Mouse (Mus musculus) liver (tissue): Measurements from ENCODE around the gene Dmd.

Experiments
- DNase-seq: peaks from one replicate; pipeline ENCODE4 v3.0.0-alpha.2; 2020; ENCODE audit warnings: mixed read lengths

Gene Dmd

GRCm38 (mm10) chrX:84436556-84436955 lies 1487.9 kb downstream of the Dmd start:
- no peak for DNase-seq

- no peak for DNase-seq
Measured at GRCm38 (mm10) chrX:84442996-84443395, 1494.3 kb downstream of the Dmd start.

DNA sequence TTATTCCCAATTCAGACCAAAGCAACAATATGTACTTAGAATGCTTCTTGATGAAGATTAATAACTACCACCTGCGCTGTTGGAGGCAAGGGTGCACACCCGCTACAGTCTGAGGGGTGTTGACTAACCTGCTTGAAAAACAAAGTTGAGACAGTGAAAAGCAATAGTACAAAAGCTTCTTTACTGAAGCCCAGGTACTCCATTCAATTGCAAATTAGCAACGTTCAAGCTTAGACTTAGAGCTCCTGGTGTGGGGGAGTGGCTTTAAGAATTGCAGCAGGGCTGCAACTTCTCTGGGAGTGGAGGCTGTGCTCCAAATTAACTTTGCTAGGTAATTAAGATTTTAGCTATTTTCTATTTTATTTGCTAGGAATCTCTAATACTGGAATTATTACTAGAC lies 1495.3 kb downstream of the Dmd start:
- no peak for DNase-seq

- no peak for DNase-seq
Measured at GRCm38 (mm10) chrX:84444638-84445037, 1496.0 kb downstream of the Dmd start.

DNA sequence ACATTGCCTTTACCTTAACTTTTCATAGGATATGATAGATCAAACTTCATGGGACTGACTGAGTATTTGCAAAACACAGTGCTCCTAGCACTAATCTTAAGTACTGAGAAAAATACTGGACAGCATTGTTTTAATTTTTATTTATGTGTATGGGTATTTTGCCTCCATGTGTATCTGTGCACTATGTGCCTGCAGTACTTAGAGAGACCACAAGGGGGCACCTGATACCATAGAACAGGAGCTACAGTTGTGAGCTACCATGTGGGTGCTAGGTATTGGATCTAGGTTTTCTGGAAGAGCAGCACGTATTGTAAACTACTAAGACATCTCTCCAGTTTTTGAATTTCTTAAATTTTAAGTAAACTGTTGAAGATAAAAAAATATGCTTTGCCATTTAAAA lies 1505.8 kb downstream of the Dmd start:
- DNase-seq = peak; percentile 29

DNA sequence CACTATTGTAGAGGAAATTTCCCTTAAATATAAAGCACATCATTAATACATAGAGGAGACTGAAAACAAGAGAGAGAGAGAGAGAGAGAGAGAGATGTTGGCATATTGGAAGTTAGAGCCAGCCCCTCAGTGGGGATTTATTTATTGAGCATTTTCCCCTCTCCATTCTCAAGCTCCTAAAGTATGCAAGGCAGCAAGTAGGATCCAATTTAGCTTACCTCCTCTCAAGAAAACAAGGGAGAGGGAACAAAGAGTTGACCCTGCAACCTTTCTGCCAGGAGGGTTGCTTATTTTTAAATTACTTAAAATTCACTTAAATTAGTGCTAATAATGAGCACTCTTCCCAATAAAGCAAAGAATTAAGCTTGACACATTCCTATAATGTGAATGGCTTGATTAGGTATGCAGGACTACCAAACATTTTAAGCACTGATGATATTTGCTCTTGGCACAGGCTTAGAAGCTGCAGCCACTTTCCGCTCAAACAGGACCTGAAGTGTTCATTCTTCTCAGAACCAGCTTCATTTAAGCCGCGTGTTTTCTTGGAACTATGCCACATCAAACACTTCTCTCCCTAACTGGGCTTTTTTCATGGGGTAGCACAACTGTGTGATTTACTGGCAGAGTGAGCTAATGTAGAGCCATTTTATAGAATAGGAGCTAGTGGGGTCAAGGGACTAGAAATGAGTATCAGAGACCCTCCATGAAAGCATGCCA lies 1566.1 kb downstream of the Dmd start:
- DNase-seq = no peak

- DNase-seq = no peak
Measured at GRCm38 (mm10) chrX:84551995-84552394, 1603.3 kb downstream of the Dmd start.

DNA sequence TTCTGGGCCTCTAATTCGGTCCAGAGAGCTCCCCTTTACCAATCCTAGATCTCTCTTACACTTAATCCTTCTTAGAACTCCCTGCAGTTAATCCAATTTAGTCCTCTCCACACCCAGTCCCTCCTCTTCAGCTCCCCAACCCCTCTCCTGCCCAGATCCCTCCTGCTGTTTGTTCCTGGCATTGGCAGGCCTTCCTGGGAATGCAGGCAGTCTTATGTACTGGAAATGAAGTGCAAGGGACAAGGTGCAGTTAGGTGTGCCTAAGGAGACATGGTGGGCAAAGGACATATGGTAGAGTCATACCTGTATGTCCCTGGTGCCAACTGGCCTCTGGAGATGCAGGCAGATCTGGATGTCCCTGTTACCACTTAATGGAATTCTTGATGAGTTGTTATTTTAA lies 1604.8 kb downstream of the Dmd start:
- DNase-seq = no peak

DNA sequence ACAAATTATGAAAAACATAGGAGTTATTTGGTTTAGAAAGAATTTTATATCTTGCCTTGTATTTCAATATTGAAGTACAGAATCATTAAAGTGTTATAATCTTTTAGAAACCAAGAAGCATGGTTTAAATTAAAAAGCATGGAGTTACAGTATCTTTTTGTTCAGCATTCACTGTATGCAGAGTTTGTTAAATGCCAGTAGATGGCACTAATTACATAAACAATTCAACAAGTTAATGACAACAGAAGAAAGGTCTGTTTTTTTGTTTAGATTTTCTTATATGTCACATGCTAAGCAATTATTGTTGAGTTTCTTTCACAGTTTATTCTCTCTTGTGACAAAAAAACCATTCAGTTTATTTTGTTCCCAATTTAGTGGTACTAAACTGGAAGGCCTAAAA lies 1649.8 kb downstream of the Dmd start:
- DNase-seq = no peak

GRCm38 (mm10) chrX:84640446-84640845 lies 1691.8 kb downstream of the Dmd start:
- DNase-seq = no peak

GRCm38 (mm10) chrX:84747683-84748082 lies 1799.0 kb downstream of the Dmd start:
- no peak for DNase-seq

DNA sequence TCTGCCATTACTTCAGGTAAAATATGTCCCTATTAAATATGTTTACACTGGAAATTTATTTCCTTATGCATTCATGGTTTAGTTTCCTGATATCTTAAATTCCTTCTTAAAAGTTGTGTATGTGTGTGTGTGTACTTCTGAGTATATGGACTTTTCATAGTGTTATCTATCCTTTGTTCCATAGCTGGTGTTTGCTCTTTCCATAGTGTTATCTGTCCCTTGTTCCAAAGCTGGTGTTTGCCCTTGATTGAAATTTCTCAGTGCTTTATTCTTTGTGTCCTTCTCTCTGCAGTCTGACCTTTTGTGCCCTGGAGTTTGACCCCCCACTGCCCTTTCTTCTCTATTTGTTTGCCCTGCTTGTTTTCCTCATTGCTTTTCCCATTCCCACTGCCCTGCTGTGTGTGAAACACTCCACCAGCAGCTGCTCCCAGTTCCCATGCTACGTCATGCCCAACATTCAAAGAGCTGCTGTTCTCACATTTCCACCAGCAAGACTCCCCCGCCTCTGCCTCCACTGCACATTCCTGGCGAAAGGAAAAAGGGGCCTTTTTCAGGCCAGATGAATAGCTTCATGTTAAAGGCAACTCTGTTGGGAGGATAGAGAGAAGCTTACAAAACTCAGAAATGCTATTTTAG lies 1911.5 kb downstream of the Dmd start:
- DNase-seq = peak; percentile 9

- no peak for DNase-seq
Measured at GRCm38 (mm10) chrX:84873090-84873489, 1924.4 kb downstream of the Dmd start.

DNA sequence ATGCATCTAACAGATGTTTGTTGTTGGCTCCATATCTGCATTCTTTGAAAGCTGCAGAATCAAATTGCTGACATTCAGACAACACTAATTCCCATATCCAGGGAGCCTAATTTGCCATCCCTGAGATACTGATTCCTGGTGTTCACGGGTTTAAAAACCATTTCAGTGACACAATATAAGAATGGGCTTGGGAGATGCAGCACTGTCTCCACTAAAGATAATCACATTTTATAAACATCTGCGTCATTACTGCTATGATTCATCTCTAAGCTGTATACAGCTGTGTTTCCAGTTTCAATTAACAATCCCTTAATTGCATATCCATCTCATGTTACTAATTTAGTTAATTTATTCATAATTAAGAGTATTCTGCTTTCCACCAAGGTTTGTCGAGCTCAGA lies 1929.5 kb downstream of the Dmd start:
- DNase-seq = no peak

DNA sequence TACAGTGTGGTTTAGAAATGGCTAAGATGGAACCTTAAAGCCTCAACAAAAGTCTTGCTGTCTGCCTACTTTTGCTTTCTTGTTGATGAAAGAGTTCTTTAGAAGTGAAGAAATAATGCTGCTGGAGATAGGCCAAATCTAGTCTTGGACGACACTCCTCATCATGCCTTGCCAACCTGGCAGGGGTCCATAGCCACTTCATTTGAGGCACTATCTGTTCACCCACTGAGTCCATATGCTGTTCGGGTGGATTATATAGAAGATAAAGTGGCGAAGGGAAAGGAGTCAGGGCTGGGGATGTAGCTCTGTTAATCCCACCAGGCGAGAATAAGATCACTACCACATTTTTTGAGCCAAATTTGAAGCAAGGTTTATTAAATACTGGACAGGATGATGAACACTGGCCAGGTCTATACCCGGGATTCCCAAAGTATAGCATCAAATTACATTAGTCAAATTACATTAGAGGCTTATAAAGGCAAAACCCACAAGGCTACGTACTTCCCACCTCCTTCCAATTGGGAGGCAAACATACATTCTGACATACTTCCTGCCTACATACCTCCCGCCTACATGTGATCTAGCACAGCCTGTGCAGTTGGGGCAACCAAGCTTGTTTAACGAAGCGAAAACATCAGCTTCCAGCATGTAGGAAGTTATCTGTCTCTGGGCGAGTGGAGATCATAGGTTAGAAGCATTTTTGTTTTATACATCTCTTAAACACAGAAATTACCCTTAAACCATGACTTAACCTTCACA lies 1984.2 kb downstream of the Dmd start:
- DNase-seq = no peak

DNA sequence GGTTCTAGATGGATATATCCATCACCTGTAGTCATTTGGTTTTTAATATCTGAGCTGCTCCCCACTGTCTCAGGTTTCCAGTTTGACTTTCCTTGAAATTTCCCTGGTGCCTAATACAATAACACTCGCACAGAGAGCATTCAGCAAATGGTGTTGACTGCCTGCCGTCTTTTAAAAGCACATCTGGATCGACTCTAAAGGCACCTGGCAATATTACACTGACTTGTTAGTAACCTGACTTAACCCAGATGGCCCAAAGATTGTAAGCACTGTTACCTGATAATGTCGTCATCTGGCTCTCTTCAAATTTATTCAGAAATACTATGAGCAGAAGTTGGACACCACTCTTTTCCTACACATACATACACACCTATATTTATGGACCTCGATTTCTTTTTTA lies 2011.9 kb downstream of the Dmd start:
- DNase-seq = no peak

GRCm38 (mm10) chrX:84960972-84961371 lies 2012.3 kb downstream of the Dmd start:
- DNase-seq = no peak

DNA sequence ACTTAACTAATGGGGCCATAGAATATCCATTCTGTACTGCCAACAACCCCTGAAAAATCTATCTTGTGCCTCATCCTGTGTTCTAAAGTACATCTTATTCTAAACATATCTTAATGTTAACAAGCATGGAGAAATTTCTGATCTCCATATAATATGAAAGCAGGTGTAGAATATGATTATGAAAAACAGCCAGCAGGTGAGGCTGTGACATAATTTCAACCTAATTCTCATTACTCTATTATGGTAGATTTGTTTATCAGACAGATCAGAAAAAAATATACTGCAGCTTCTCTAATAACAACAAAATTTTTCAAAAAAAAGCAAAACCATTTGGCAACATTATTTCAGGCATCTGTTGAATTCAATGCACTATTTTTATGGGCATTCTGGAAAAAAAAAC lies 2059.6 kb downstream of the Dmd start:
- no peak for DNase-seq

- no peak for DNase-seq
Measured at GRCm38 (mm10) chrX:85041466-85042058, 2092.9 kb downstream of the Dmd start.

DNA sequence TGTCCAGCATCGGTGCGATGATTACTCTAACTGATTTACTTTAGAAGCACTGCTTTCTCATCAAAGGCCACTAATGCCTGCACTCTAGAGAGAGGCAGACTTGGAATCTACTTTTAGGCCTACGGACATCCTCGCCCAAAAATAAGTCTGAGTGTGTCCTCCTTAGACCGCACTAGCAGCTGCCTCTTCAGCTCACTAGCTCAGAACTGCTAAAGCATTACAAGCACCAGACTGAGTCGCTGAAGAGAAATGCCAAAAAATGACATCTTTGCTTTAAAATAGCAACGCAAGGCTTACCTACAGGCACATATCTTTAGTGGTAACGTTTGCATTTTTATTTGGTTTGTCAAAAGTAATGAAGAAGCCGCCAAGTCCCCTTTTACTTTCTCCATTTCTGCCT lies 2098.0 kb downstream of the Dmd start:
- no peak for DNase-seq

DNA sequence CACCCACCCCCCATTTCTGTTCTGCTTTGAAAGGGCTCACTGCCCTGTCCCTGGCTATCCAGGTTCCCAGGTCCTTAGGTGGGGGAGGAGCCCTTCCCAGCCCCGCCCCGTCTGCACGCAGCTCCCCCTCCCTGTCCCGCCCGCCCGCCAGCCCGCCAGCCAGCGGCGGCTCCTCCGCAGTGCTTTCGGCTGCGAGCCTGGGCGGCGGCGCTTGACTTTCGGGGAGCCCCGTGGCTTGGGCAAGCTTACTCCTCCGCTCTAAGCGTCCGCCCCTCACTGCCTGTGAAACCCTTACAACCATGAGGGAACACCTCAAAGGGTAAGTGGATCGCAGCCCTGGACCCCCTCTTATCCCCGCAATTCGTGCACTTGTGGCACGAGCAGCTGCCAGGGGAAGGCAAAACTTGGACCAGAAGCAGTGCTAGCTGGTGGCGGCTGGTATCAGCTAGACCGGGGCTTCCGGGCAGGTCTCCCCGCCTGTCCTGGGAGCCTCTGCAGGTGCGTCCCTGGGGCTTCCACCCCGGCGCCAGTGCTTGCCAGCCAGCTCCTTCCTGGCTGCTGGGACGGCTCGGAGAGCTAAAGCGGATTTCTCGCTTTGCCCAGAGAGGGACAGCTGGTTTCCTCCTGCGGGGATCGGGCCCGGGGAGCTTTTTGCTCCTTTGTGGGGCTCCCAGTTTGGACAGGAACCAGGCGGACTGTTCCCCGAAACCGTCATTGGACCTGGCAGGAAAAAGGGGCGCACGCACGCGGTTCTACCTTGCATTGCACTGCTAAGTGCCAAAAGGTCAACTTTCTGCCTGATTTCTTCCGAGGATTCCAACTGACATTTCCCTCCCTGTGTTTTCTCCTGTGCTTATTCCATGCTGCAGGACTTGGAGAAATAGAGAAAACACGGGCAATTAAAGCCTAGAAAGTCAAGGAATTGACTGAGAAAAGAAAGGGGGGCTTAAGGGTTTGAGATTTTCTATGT lies 2099.8 kb downstream of the Dmd start:
- DNase-seq = peak; percentile 72

DNA sequence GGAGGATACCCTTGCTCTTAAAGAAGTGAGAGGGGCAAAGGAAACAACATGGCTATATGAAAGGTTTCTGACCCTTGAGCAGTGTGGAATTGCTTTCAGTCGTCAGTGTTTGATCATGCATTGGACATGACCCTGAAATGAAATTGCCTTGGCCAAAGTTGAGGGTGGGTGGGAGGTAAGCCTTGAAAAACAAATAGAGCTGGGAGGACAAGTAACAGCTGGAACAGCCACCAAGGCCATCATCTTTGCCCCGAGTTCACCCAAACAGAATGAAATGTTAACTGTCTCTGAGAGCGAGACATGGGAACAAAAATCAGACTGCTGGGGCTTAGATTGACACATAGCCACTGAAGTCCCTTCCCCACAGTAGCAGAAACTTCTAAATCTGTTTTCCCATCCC lies 2100.9 kb downstream of the Dmd start:
- no peak for DNase-seq
